Mouse (Mus musculus) 3T3-L1 (cell line): ENCODE results near the gene Ryr2.
A peak's percentile ranks its signal among the peaks of the same experiment; 100 is the strongest.
"Not testable (repeated sequence)": the region's sequence is repeated elsewhere in the genome, so short reads cannot be mapped to it uniquely, and the experiment has no call there.

ENCODE experiments used
- DNase-seq: peaks from one replicate; pipeline ENCODE4 v3.0.0-alpha.2; 2015; ENCODE audit warnings: low read depth, low spot score

The Ryr2 gene

GRCm38 (mm10) chr13:11941724-11942123 lies 165.0 kb downstream of the Ryr2 start:
- DNase-seq, result no peak

DNA sequence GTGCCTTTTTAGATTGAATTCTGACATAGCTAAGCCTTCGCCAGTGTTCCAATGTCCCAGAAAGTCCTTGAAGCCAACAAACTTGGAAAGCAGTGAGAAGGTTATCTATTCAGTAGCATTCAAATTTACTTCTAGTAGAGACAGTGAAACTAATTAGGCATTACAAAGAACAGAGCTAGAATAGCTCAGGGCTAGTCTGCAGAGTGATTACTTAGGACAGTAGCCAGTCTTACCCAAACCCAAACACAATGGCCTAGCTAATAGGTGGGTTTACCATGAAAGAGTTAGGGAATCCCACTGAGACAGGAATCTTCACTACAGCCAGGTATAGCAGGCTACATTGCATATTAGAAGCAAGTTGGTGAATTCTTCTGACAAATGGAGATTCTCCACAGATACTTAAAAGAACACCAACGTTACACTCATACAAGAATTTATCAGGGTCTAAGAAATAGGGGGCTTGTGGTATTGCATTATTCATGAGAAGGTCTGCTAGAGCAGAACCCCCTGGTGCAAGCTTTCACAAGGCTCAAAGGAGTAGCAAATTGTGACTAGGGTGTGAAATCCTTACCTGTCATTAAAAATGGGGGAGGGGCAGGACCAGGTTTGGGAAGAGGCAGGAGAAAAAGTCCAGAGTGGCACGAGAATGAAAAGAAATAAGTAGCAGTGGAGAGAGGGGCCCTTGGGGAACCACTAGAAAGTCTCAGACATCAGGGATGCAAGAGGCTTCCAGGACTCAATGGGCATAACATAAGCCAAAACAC lies 172.3 kb downstream of the Ryr2 start:
- not testable (repeated sequence) for DNase-seq

GRCm38 (mm10) chr13:11933334-11933733 lies 173.4 kb downstream of the Ryr2 start:
- no peak for DNase-seq

DNA sequence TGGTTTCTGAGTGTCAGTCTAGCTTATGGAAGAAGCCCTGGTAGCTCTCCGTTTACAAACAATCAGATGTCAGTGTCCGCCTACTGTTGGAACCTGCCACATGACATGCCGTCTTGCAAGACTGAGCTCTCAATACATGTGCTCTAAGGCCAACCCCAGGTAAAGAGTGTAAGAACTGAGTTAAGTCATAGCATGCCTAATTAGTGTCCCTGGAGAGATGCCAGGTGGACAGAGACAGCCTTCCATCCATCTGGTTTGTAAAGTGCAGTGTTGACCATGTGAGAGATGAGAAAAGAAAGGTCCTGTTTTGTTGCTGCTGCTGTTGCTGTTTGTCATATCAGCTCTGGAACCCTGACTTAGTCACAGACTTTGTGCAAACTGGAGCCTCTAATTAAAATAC lies 178.0 kb downstream of the Ryr2 start:
- no peak for DNase-seq

DNA sequence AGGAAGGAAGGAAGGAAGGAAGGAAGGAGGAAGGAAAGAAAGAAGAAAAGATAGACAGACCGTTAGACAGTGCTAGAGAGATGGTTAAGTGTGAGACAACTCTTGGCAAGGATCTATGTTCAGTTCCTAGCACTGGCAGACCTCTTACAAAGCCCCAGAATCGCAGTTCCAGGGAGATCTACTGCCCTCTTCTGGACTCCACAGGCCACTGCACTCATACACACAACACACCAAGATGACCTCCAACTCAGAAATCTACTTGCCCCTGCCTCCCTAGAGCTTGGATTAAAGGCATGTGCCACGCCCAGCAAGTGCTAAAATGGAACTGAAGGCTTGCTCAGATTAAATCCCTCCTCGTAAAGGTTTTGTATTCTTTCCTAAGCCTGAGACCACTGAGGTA lies 179.0 kb downstream of the Ryr2 start:
- DNase-seq, result no peak

DNA sequence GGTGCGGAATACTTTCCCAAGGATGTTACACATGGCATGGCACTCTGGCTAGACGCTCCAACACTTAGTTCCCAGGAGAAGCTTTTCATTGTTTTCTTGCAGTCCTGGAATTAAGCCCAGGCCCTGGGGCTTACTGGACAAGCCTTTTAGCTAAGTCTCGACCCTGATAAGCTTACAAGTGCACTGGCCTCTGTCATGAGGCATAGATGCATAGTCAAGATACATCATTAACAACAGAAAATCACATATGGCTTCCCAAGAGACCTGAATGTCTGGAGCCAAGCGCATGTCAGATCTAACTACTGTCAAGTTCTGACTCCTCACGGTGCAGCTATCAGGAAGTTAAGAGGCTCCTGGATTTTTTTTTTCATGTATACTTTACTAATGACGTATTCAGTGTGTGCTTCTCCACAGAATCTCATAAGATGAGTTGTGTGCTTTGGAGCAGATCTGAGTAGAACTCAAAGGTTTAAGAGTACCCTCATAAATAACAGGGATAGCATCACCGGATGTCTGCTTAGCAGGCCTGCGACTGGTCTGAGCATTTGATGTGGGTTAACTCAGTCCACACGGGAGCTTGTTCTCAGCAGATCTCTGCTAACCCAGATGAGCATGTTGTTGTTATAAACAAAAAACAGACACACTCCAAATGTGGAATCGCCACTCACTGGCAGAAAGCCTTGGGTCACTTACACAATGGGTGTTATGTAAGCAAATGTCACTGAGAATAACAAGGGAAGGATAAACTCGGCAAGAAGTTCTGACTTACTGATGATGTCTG lies 179.8 kb downstream of the Ryr2 start:
- peak; percentile 13 for DNase-seq

- DNase-seq, result no peak
Measured at GRCm38 (mm10) chr13:11926215-11926614, 180.5 kb downstream of the Ryr2 start.

- no peak for DNase-seq
Measured at GRCm38 (mm10) chr13:11924732-11925131, 182.0 kb downstream of the Ryr2 start.

GRCm38 (mm10) chr13:11920495-11920894 lies 186.2 kb downstream of the Ryr2 start:
- DNase-seq, result no peak

GRCm38 (mm10) chr13:11919448-11919847 lies 187.3 kb downstream of the Ryr2 start:
- DNase-seq, result no peak

DNA sequence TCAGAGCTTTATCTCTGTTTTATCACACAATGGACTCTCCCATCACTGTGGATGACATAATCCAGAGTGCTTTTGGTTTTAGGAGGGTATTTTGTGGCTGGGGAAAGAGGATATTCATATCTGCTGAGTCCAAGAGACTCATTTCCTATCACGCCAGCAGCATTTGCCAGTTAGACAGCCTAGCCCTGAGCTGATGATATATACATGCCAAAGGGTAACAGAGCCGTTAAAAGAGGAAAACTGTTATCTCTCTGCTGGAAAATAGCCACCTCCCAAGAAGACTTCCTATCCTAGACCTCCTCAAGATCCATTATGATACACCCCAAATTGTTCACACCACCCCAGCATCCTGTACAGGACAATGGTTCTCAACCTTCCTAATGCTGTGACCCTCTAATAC lies 191.1 kb downstream of the Ryr2 start:
- no peak for DNase-seq

DNA sequence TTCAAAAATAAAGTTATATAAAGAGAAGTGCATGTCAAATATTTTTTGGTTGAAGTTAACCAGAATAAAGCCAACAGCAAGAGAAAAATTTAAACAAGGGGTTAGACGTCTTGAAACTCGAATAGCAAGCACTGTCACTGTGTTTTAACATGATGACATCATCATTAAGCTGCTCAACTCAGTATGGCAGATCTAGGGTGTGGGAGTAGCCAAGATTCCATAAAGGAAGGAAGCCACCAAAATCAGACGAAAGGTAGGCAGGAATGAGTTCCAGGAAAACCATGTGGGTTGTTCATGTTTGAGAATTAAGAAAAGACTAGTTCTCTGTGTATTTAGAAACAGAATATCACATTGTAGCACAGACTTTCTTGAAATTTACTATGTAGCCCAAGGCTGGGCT lies 192.1 kb downstream of the Ryr2 start:
- no peak for DNase-seq

GRCm38 (mm10) chr13:11912208-11912607 lies 194.5 kb downstream of the Ryr2 start:
- DNase-seq, result no peak

DNA sequence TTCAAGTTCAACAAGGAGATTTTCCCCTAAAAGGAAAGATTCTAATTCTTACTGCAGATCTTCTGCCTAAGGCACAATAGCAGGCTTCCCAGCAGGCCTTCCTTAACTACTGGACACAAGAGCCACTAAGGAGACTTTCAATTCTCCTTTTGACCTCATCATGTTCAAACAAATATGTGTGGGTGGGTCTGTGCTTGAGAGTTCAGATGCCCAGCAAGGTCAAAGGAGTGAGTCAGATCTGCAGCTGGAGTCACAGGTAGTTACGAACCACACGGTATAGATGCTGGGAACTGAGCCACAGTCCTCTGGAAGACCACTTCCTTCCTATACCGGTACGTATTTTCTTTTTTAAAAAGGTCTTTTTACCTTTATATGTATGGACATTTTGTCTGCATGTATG lies 198.6 kb downstream of the Ryr2 start:
- peak; percentile 35 for DNase-seq

DNA sequence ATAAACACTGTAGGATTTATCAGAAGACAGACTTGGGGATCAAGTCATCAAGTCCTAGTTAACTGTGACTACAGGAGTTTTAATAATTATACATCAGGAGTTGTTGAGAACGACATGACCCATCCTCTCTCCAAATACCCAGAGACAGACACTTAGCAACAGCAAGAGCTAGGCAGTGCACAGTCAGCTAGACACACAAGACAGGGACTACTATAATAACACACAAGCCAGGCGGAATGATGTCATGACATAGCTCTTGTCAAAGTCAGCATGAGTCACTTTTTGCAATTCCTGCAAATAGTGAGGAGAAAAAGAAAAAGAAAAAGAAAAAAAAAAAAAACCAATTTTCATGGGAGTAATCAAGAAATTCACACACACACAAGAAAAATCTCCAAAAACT lies 201.6 kb downstream of the Ryr2 start:
- DNase-seq, result peak; percentile 88

GRCm38 (mm10) chr13:11903272-11903671 lies 203.5 kb downstream of the Ryr2 start:
- no peak for DNase-seq

DNA sequence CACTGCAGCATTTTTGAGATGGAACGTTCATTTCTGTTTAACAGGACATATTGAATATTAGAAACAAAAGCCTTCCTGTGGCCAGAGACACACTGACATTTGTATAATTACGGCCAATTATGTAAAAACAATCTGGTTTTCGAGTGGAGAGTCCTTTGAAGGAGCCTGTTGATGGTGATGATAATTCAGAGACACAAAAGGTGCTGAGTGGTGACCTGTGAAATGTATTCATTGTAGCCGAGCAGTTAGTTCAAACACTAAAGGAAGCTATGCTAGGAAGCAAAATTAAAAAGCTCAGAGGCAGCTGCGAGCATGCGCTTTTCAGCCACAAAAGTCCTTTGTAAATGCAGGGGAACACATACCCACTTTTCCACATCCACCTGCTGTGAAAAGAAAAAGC lies 203.9 kb downstream of the Ryr2 start:
- no peak for DNase-seq

- DNase-seq, result no peak
Measured at GRCm38 (mm10) chr13:11900631-11901030, 206.1 kb downstream of the Ryr2 start.

GRCm38 (mm10) chr13:11895631-11896030 lies 211.1 kb downstream of the Ryr2 start:
- DNase-seq, result peak; percentile 95

DNA sequence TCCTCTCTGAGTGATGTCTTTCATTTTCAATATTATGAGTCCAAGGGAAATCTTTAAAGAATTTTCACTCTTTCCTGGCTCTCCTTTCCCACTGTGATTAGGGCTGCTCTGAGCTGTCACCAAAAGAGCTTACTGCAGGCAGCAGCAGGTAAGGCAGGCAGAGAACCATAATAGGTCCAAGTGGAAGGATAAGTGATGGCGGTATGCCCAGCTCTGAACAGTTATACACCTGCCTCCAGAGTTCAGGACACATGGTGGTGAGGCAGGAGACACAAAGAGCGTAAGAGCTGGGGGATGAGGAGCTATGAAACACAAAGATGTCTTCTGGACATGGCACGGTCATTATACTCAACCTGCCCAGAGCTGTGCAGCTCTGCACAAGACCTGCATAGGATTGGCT lies 215.0 kb downstream of the Ryr2 start:
- DNase-seq, result no peak

DNA sequence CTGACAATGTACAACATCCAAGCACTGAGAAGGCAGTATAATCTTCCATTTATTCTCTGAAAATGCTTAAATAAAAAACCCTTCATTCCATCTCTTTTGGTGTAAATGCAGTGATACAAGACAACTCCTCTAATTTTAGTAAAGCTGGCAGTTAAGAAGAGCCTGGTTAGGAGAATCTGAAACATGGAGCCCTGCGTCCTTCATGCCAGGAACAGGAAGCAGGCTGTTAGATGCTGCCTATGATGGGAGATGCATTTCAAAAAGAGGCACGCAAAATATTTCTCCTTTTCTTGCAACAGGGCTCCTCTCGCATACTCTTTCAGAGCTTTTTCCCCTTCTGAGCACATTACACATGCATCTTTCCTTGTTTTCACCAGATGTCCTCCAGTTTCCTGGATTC lies 215.6 kb downstream of the Ryr2 start:
- no peak for DNase-seq

- no peak for DNase-seq
Measured at GRCm38 (mm10) chr13:11884175-11884574, 222.6 kb downstream of the Ryr2 start.

DNA sequence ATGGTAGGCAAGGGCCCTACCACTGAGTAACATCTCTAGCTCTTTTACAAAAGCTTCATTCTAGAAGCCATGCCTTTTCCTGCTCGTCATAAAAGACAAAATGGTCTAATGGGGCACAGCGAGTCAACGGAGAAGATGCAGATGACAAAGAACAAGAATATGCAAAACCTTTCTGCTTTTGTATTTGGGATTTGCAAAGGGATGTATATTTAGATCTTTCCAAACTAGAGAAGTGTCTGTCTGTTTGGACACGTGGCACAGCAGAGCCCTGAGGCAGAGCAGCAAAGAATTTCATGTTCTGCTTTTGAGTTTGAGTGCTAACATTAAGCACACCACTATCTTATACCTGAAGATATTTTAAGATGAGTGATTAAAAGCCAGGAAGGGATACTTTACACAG lies 224.4 kb downstream of the Ryr2 start:
- no peak for DNase-seq
